Mouse (Mus musculus): ENCODE measurements at regions not wholly inside any gene's neighbourhood (a gene's known extent, or its start where the extent isn't known, plus 50 kb on each side); places are given as distances from the start of the nearest gene placed in this dataset.

GRCm38 (mm10) chr13:16669281-16669680 lies 657.6 kb downstream of the Inhba start:
- DNase-seq (ENCODE audit: low spot score) = no peak

- no peak for DNase-seq (ENCODE audit: low spot score)
Observed at GRCm38 (mm10) chr13:16670047-16670733, 658.5 kb downstream of the Inhba start.

DNA sequence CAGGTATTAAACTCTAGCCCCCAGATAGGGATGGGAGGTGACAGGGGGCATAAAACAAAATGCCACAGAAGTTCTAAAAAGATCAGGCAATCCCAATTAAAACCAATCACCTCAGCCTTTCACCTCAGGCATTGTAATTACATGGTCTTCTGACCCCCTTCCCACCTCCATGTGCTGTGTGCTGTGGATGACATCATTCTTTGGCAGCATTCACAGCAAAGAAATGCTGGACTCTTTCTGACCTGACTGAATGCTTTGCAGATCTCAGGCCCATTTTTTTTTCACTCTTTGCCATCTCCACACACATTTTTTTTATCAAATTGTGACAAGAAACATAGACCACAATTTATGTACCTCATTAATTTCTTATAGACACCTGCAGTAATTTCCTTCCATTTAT lies 659.1 kb downstream of the Inhba start:
- no peak for DNase-seq (ENCODE audit: low spot score)

DNA sequence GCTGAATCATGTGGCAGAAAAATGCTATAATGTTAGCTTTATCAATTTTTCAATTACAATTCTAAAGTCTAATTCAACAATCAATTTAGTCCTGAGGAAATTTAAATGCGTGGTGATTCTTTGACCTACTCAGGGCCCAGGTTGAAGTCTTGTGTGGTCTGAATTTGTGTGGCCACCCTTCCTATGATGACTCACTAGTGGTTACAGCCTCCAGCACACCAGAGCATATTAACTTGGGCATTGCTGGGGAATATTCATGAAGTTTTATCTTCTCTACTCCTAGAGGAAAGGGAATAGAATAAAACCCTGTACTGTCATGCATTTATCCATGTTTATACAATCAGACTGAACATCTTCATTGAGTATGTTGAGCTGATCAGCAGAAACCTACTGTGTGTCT lies 665.2 kb downstream of the Inhba start:
- DNase-seq (ENCODE audit: low spot score) = no peak

GRCm38 (mm10) chr13:16678246-16679024 lies 666.8 kb downstream of the Inhba start:
- peak; percentile 47 for DNase-seq (ENCODE audit: low spot score)

DNA sequence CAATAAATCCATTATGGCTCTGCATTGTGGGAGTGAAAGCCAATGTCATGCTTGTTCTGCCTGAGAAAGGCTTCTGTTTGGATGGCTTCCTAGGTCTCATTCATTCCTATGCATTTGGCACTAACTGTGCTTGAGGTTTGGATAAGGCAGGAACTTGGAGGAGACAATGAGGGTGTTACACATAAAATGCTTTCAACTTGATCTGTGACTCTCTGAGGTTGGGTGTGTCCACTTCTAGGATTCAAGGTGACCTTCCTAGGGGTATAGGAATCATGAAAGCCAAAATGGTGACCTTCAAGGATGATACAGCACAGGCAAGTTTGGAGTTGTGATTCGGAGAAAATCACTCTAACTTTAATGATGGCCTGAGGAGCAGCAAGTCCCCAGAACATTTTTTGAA lies 682.5 kb downstream of the Inhba start:
- DNase-seq (ENCODE audit: low spot score) = no peak

GRCm38 (mm10) chr13:16700934-16701333 lies 689.3 kb downstream of the Inhba start:
- DNase-seq (ENCODE audit: low spot score) = no peak

DNA sequence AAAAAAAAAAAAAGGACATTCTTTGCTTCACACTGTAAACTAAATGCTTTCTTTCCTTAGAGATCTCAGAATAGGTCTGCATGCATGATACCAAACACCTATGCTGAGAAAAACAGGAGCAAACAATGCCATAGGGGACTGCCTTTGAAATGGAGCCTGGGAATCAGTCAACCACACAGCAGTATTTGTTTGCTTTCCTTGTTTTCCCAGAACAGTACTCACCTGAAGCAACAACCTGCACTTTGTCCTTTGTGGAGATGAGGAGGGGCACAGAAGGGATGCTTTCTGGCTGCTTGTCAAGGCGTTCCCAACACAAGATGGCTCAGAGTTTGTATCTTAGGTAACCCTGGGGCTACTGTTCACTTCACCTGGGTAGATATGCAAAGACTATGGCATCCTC lies 690.5 kb downstream of the Inhba start:
- no peak for DNase-seq (ENCODE audit: low spot score)

- no peak for DNase-seq (ENCODE audit: low spot score)
Observed at GRCm38 (mm10) chr13:16705217-16706104, 693.8 kb downstream of the Inhba start.

- DNase-seq (ENCODE audit: low spot score) = no peak
Observed at GRCm38 (mm10) chr13:16706105-16706442, 694.4 kb downstream of the Inhba start.

DNA sequence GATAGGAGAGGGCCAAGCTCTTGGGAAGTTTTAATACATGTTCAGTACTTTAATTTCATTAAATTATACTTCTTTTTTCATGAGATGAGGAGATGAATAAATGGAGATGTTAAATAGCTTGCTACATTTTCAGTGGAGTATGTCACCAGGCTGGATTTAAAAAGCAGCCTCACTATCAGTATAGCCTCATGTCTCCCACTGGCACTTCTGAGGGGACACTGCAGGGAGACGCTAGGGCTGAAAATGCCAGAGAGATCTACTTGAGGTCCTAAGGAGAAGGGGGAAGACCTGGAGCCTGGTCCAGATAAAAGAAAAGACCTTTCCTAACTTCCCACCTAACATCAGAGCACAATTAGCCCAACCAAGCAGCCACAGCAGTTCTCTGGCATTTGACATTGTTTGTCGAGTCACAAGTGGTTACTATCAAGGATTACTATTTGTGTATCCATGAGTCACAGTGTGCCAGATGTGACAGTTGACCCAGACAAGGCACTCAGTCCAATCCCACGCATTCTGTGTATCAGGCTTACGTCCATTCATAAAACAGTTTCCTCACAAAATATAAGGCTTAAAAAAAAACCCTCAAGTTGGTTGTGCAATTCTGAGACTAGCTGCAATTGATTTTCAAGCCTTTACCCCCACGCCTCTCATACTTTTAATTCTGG lies 703.8 kb downstream of the Inhba start:
- DNase-seq (ENCODE audit: low spot score) = peak; percentile 17

DNA sequence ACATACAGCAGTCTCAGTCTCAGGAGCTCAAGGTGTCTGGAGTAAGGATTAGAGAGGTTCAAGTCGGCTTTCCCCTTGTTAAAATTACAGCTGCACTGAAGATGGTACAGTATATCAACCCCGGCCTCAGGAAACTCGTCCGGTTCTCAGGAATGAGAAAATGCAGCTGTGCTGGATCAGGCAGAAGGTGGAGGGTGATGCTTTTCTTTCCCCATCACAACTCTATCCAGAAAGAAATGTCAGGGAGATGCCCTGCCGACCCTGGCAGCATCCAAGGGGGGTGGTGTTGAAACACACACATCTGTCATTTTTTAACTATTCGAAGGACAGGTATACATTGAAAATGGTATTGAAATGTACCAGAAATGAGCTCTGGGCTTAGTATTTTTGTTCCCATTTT lies 704.7 kb downstream of the Inhba start:
- no peak for DNase-seq (ENCODE audit: low spot score)

DNA sequence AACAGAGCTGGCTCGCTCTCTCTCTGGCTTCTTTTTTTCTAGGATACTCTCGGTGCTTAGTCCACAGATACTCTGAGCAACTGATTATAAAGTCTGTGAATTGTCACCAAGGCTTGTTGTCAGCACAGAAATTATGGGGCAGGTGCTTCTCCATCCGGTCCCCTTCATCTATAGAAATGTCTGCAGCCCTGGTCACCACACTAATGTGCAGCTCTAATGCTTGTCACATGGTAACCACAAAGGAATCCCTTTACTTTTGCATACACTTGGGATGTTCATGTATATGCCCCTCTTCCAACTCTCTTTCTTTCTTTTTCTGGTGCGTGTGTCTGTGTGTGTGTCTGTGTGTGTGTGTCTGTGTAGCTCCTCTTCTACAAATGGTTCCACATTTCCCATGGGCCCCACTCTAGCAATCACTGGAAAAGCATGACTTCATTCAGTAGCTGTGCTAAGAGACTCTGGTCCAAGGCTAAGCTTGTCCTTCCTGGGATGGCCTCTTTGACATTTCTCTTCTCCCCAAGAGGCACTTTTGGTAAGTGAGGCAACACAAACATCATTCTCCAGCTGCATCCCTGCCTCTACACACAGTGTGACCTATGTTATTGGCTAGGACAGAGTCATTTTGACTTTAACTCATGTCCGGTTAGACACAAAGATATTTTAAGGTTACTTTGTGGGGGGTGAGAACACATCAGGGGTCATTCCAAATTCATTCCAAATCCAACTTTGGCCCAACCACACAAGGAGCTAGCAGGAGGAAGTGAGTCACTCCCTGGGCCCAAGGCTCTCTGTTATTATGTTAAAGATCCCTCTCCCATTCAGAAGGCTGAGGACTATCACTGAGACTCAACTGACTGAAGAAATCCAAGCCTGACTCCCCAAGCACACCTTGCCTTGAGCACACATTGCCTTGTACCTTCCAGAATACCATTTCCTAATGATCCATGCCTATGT lies 705.4 kb downstream of the Inhba start:
- DNase-seq (ENCODE audit: low spot score) = no peak

DNA sequence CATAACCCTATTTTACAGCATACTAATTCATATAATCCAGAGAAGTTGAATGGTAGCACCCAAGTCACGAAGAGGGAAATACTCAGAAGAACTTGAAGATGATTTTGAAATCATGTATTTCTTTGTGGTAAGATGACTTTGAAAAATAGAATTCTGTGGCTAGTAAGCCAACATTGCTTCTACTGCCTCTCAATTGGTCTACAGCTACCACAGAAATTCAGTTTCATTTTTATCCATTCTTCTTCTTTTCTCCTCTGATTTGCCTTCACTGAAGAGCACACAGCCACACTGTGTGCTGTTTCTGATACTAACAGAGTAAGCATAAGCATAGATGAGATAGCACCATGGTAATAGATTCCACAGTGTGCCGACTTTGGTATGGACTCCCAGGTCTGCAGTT lies 708.4 kb downstream of the Inhba start:
- DNase-seq (ENCODE audit: low spot score) = no peak

DNA sequence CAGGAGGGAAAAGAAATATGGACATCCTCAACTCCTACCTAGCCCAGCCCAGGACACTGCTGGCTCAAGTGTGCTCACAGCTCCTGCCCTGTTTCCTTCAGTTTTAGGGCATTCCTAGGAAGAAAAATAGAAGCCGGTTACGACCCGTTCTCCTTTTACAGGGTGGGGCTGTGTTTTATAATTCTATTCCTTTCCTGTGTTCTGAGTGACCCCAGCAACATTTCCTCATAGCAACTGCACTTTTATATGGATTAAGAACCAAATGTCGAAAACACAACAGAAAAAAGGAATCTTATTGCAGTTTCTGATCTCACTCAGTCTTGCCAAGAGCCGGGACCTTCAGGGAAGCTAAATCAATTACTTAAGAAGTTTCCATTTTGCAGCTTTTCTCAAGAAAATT lies 713.7 kb downstream of the Inhba start:
- no peak for DNase-seq (ENCODE audit: low spot score)

DNA sequence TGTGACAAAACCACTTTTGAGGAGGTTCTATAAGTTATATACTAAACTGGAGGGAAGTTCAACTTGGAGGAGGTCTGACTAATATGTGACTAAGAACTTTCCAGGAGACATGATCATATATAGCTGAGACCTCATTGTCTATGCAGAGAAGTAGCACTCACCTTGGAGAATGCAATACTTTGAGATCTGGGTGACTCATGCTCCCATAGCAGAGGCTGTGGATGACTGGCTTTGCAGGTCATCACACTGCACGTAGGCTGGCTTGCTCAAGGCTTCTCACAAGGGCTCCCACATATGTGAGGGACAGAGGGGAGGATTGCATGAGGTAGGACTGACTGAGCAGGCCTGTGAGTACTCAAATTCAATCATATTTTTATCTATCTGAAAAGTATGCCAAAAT lies 726.7 kb downstream of the Inhba start:
- no peak for DNase-seq (ENCODE audit: low spot score)

DNA sequence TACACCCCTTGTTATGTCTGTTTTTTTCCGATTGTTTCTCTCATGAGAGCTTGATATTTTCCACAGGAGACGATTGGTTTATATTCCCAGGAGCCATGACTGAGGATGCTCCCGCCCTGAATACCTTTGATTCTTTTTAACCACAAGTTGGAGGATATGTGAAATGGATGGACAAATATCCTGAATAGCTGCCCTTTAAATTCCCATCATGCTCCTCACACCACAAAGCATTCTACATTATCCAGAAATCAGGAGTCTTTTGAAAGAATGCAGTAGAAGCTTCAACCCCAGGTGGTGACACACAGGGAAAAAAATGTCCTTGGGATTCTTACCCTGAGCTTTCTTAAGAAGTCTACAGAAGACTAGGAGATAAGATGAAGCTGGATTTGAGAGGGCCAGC lies 727.9 kb downstream of the Inhba start:
- no peak for DNase-seq (ENCODE audit: low spot score)

DNA sequence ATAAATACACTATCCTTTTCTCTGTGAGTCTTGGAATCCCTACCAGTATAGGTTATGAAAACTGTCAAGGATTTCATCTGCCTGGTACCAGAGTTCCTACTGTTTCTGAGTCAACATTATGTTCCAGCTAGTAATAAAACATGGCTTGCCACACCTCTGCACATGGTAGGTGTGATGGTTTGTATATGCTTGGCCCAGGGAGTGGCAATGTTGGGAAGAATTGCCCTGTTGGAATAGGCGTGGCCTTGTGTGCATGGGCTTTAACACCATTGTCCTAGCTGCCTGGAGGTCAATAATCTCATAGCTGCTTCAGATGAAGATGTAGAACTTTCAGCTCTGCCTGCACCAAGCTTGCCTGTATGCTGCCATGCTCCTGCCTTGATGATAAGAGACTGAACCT lies 732.6 kb downstream of the Inhba start:
- DNase-seq (ENCODE audit: low spot score) = no peak

DNA sequence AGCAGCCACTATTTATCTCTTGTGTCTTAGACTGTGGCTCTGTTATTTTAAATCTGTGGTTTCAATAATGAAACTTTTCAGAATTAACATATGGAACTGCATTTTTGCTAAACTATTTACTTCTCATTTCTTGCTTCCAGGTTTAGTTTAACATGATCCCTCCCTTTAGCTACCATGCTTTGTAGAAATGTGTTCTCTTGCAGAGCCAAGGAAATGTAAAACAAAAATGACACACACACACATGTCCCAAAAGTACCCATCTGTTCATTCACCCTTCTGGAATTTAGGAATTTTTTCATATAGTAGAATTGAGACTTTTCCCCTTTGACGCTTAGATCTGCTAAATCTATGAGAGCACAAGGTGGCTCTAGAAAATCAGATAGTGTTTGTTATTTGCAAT lies 734.0 kb downstream of the Inhba start:
- DNase-seq (ENCODE audit: low spot score) = no peak

GRCm38 (mm10) chr13:16746451-16746850 lies 734.8 kb downstream of the Inhba start:
- DNase-seq (ENCODE audit: low spot score) = no peak

GRCm38 (mm10) chr13:16756264-16756663 lies 744.6 kb downstream of the Inhba start:
- no peak for DNase-seq (ENCODE audit: low spot score)
